Mouse (Mus musculus): Measurements from ENCODE around the gene Lnx1.

The Lnx1 gene

GRCm38 (mm10) chr5:74694390-74694801, 8.3 kb downstream of the Lnx1 start:
- no peak for DNase-seq

GRCm38 (mm10) chr5:74693836-74694235, 8.9 kb downstream of the Lnx1 start:
- no peak for DNase-seq

- no peak for DNase-seq
Observed at GRCm38 (mm10) chr5:74692411-74693090, 10.2 kb downstream of the Lnx1 start.

GRCm38 (mm10) chr5:74688822-74689221, 13.9 kb downstream of the Lnx1 start:
- no peak for DNase-seq

- no peak for DNase-seq
Observed at GRCm38 (mm10) chr5:74684944-74685343, 17.8 kb downstream of the Lnx1 start.

GRCm38 (mm10) chr5:74683832-74684231, 18.9 kb downstream of the Lnx1 start:
- no peak for DNase-seq

GRCm38 (mm10) chr5:74682735-74683134, 20.0 kb downstream of the Lnx1 start:
- DNase-seq: no peak

- no peak for DNase-seq
Observed at GRCm38 (mm10) chr5:74679631-74680030, 23.1 kb downstream of the Lnx1 start.

GRCm38 (mm10) chr5:74678693-74679092, 24.0 kb downstream of the Lnx1 start:
- no peak for DNase-seq

- DNase-seq: no peak
Observed at GRCm38 (mm10) chr5:74677399-74678338, 25.0 kb downstream of the Lnx1 start.

GRCm38 (mm10) chr5:74672556-74672955, 30.2 kb downstream of the Lnx1 start:
- no peak for DNase-seq

GRCm38 (mm10) chr5:74670877-74671276, 31.8 kb downstream of the Lnx1 start:
- no peak for DNase-seq

GRCm38 (mm10) chr5:74669925-74670324, 32.8 kb downstream of the Lnx1 start:
- DNase-seq: no peak

GRCm38 (mm10) chr5:74668956-74669355, 33.8 kb downstream of the Lnx1 start:
- no peak for DNase-seq

GRCm38 (mm10) chr5:74662618-74663017, 40.1 kb downstream of the Lnx1 start:
- no peak for DNase-seq

- DNase-seq: no peak
Observed at GRCm38 (mm10) chr5:74661734-74662560, 40.8 kb downstream of the Lnx1 start.

GRCm38 (mm10) chr5:74659856-74660255, 42.9 kb downstream of the Lnx1 start:
- no peak for DNase-seq

GRCm38 (mm10) chr5:74659281-74659680, 43.4 kb downstream of the Lnx1 start:
- no peak for DNase-seq

- DNase-seq: no peak
Observed at GRCm38 (mm10) chr5:74657930-74658329, 44.8 kb downstream of the Lnx1 start.

GRCm38 (mm10) chr5:74656410-74656809, 46.3 kb downstream of the Lnx1 start:
- DNase-seq: no peak

- DNase-seq: no peak
Observed at GRCm38 (mm10) chr5:74654527-74654926, 48.2 kb downstream of the Lnx1 start.

GRCm38 (mm10) chr5:74653766-74654165, 48.9 kb downstream of the Lnx1 start:
- no peak for DNase-seq

GRCm38 (mm10) chr5:74649122-74649521, 53.6 kb downstream of the Lnx1 start:
- no peak for DNase-seq

Measured in kidney, adult 8-10 months (tissue).